Mouse (Mus musculus) intestine, embryonic 15.5 days (tissue): ENCODE results near the gene C1ra. TPM values are rescaled to one million over a fixed set of nuclear protein-coding genes. Genes with fewer than 3 reads are reported as not detected.
"Not testable (repeated sequence)": the region's sequence is repeated elsewhere in the genome, so short reads cannot be mapped to it uniquely, and the experiment has no call there.

ENCODE experiments used
- ATAC-seq: fragments of 200-750 bp; cut with Nextera tagmentation; 2 replicates; pipeline ENCODE4 v1.8.0; 2017; ENCODE audit warnings: moderate TSS enrichment, moderate library complexity
- H3K27ac ChIP-seq: fragments of 300-500 bp; sonication (generic); 2 replicates; pipeline ENCODE4 v1.5.1; 2015; ENCODE audit warnings: mild to moderate bottlenecking, inconsistent platforms
- H3K27me3 ChIP-seq: fragments of 300-500 bp; sonication (generic); replicated peaks from 2 replicates; pipeline ENCODE4 v1.6.1; 2015; ENCODE audit warnings: inconsistent platforms
- H3K36me3 ChIP-seq: fragments of 300-500 bp; sonication (generic); 2 replicates; pipeline ENCODE4 v1.6.1; 2015; ENCODE audit warnings: inconsistent platforms
- H3K4me1 ChIP-seq: fragments of 300-500 bp; sonication (generic); replicated peaks from 2 replicates; pipeline ENCODE4 v1.6.1; 2015; ENCODE audit warnings: inconsistent platforms
- H3K4me2 ChIP-seq: fragments of 300-500 bp; sonication (generic); replicated peaks from 2 replicates; pipeline ENCODE4 v1.6.1; 2015; ENCODE audit warnings: mild to moderate bottlenecking, inconsistent platforms
- H3K4me3 ChIP-seq: fragments of 300-500 bp; sonication (generic); replicated peaks from 2 replicates; pipeline ENCODE4 v1.5.1; 2015; ENCODE audit warnings: inconsistent platforms
- H3K9ac ChIP-seq: fragments of 300-500 bp; sonication (generic); 2 replicates; pipeline ENCODE4 v1.6.1; 2015; ENCODE audit warnings: inconsistent platforms
- H3K9me3 ChIP-seq: fragments of 300-500 bp; sonication (generic); 2 replicates; pipeline ENCODE4 v1.6.1; 2016; ENCODE audit warnings: inconsistent platforms
- WGBS: fragments of 180-500 bp; shearing (Covaris S2); methylation state at CpG from one replicate; pipeline ENCODE4 v1.1.7; 2015; 5-methylcytosine and 5-hydroxymethylcytosine counted together
- polyA plus RNA-seq: library from polyadenylated mRNA; unstranded; fragments of >200 nt; fragmentation: Nextera tagmentation; extraction: Ambion mirVana; gene quantifications from 2 replicates; pipeline ENCODE4 v1.2.1, GENCODE M21; 2015

C1ra gene
- polyA plus RNA-seq, 1 experiment from 2014 or later, result 4.0 TPM

GRCm38 (mm10) chr6:124491427-124491826, 20.8 kb upstream of the C1ra start:
- Histone ChIP-seq H3K9ac (no peak overlapping the region), H3K4me1 (peaks cover 6% of the 10 kb centered on the region; the same call in 1 of the 2 replicates), H3K36me3 (no peaks in the 10 kb centered on the region), H3K9me3 (no peaks in the 10 kb centered on the region), H3K4me3 (no peak overlapping the region), H3K27me3 (no peaks in the 10 kb centered on the region), H3K4me2 (no peak overlapping the region), H3K27ac (no peak overlapping the region)
- ATAC-seq, result no peak
- WGBS, result 74% methylated on average over 6 of the region's 6 CpGs

GRCm38 (mm10) chr6:124492842-124493561, 19.2 kb upstream of the C1ra start, which contains the start of gene C1rl:
TSS of gene C1rl (plus strand) at chr6:124493113.
- WGBS, result 37% methylated on average over 4 of the region's 4 CpGs
- Histone ChIP-seq H3K4me1 (peaks cover 6% of the 10 kb centered on the region; the same call in 1 of the 2 replicates), H3K4me2 (0 out of 2 replicates have a peak within 1 kb of the TSS, but pooled peaks have one; percentile 6), H3K36me3 (no peaks in the 10 kb centered on the region), H3K9me3 (no peaks in the 10 kb centered on the region), H3K4me3 (no peak within 1 kb of the TSS), H3K9ac (no peak within 1 kb of the TSS), H3K27me3 (no peaks in the 10 kb centered on the region), H3K27ac (peak within 1 kb of the TSS; percentile 40; the same call in 1 of the 2 replicates)
- peak; percentile 95 for ATAC-seq

GRCm38 (mm10) chr6:124493886-124494285, 18.3 kb upstream of the C1ra start:
- no peaks in the 10 kb centered on the region for H3K36me3 ChIP-seq
- no peak overlapping the region for H3K9ac ChIP-seq
- H3K4me1 ChIP-seq, result peaks cover 6% of the 10 kb centered on the region; the same call in 1 of the 2 replicates
- ATAC-seq, result 0 out of 2 replicates have a peak, but pooled peaks have one; percentile 4
- H3K27ac ChIP-seq, result no peak overlapping the region
- WGBS, result 71% methylated on average over 5 of the region's 5 CpGs
- no peak overlapping the region for H3K4me3 ChIP-seq
- no peaks in the 10 kb centered on the region for H3K27me3 ChIP-seq
- no peaks in the 10 kb centered on the region for H3K9me3 ChIP-seq
- H3K4me2 ChIP-seq, result no peak overlapping the region

DNA sequence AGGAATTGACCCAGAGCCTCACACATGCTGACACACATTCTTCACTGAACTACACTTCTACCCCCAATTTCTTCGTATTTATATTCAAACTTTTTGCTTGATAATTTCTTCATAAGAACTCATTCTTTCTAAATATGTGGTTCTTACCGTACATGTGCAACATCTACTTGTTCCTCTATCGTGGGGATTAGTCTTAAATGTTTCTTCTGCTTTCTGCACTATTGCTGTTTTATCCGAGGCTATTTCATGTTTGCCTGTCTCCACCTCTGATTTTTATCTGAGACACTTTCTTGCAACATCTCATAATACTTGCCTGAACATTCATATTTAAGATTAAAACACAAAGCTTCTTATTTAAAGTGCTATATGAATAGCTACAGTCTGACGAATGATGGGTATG, 16.2 kb upstream of the C1ra start:
- Histone ChIP-seq H3K4me2 (no peak overlapping the region), H3K4me3 (no peak overlapping the region), H3K4me1 (peaks cover 6% of the 10 kb centered on the region; the same call in 1 of the 2 replicates), H3K27me3 (no peaks in the 10 kb centered on the region), H3K27ac (no peak overlapping the region), H3K9ac (no peak overlapping the region), H3K36me3 (no peaks in the 10 kb centered on the region), H3K9me3 (no peaks in the 10 kb centered on the region)
- 95% methylated on average over 5 of the region's 5 CpGs for WGBS
- ATAC-seq, result no peak

DNA sequence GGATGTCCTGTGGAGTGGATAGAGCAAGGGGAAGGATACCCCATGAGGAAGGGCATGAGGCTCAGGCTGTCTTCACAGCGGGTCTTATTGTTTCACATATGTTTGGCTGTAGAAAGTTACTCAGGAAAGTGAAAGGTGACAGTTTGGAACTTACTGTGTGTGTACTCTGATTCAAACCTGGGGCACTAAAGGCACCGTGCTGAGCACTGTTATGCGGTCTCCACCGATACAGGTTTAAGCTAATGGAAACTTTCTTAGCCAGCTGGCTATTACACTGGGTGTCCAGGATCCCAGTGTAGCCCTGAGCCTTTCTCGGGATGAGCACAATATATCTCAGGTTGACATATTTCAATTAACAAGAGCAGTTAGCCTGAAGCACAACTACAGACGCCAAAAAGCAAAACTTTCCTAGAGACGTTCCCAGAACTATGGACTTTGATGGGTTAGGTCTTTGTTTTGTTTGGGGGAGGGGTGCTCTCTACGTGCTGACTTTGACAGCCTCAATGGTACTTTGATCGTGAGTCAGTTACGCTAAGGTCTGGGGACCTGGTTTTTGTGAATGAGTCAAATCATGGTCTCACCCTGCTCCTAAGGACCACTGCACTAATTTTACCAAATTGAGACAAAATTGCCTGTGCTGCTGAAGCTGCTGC, 12.2 kb upstream of the C1ra start:
- 43% methylated on average over 10 of the region's 10 CpGs for WGBS
- ATAC-seq, result peak; percentile 56
- no peaks in the 10 kb centered on the region for H3K36me3 ChIP-seq

GRCm38 (mm10) chr6:124501473-124501872, 10.7 kb upstream of the C1ra start:
- H3K9me3 ChIP-seq, result no peaks in the 10 kb centered on the region
- no peaks in the 10 kb centered on the region for H3K27me3 ChIP-seq
- no peaks in the 10 kb centered on the region for H3K36me3 ChIP-seq
- no peak overlapping the region for H3K4me3 ChIP-seq
- WGBS, result 66% methylated on average over 4 of the region's 4 CpGs
- H3K27ac ChIP-seq, result no peak overlapping the region
- H3K4me1 ChIP-seq, result 0 out of 2 replicates have a peak, but pooled peaks cover 4% of the 10 kb centered on the region
- no peak for ATAC-seq
- H3K9ac ChIP-seq, result no peak overlapping the region
- H3K4me2 ChIP-seq, result no peak overlapping the region

More for the DNA sequence above, 12.2 kb upstream of the C1ra start:
- Histone ChIP-seq H3K9ac (no peak overlapping the region), H3K27me3 (no peaks in the 10 kb centered on the region), H3K4me2 (no peak overlapping the region), H3K4me1 (0 out of 2 replicates have a peak, but pooled peaks cover 1% of the 10 kb centered on the region), H3K4me3 (no peak overlapping the region), H3K27ac (no peak overlapping the region), H3K9me3 (no peaks in the 10 kb centered on the region)

DNA sequence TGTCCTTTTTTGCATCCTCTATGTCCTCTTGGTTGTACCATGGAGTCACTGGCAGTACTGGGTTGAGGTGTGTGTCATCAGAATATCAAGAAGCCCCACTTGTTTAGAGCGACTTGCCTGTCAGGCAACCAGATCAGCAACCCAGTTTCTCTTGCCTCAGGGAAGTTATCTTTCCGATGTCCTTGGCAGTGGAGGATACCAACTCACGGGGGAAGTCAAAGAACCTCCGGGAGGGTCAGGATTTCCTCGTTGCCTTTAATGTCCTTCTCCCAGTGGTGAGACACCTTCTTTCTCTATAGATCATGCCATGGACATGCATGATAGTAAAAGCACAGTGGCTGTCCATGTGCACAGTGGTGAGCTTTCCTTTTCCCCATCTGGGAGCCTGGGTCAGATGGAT, 10.2 kb upstream of the C1ra start:
- no peak for ATAC-seq
- Histone ChIP-seq H3K9me3 (no peaks in the 10 kb centered on the region), H3K4me2 (no peak overlapping the region), H3K36me3 (no peaks in the 10 kb centered on the region), H3K4me1 (0 out of 2 replicates have a peak, but pooled peaks cover 4% of the 10 kb centered on the region), H3K27me3 (no peaks in the 10 kb centered on the region), H3K9ac (no peak overlapping the region), H3K4me3 (no peak overlapping the region), H3K27ac (no peak overlapping the region)
- 83% methylated on average over 5 of the region's 5 CpGs for WGBS

DNA sequence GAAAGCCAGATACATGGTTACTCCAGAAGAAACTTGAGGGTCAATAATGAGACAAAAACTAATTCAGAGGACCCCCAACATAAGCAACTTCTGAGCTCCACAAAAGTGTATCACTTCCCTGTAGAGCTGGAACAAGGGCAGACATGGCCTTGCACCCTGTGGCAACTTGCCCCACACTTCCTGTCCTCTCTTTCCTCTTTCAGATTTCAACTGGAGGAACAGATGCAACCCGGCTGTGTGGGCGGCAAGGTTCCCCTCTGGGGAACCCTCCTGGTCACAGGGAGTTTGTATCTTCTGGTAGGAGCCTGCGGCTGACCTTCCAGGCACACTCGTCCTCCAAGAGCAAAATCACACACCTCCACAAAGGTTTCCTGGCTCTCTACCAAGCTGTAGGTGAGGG, 7.2 kb upstream of the C1ra start:
- H3K9me3 ChIP-seq, result no peaks in the 10 kb centered on the region
- no peak overlapping the region for H3K4me2 ChIP-seq
- H3K4me1 ChIP-seq, result 0 out of 2 replicates have a peak, but pooled peaks cover 4% of the 10 kb centered on the region
- no peak overlapping the region for H3K9ac ChIP-seq
- no peaks in the 10 kb centered on the region for H3K36me3 ChIP-seq
- H3K27me3 ChIP-seq, result no peaks in the 10 kb centered on the region
- no peak overlapping the region for H3K4me3 ChIP-seq
- H3K27ac ChIP-seq, result no peak overlapping the region
- ATAC-seq, result no peak
- WGBS, result 71% methylated on average over 4 of the region's 4 CpGs

- ATAC-seq, result no peak
- H3K9ac ChIP-seq, result no peak overlapping the region
- WGBS, result 83% methylated on average over 6 of the region's 6 CpGs
- H3K9me3 ChIP-seq, result no peaks in the 10 kb centered on the region
- H3K4me3 ChIP-seq, result no peak overlapping the region
- H3K4me2 ChIP-seq, result no peak overlapping the region
- 0 out of 2 replicates have a peak, but pooled peaks cover 4% of the 10 kb centered on the region for H3K4me1 ChIP-seq
- no peak overlapping the region for H3K27ac ChIP-seq
- H3K27me3 ChIP-seq, result no peaks in the 10 kb centered on the region
- no peaks in the 10 kb centered on the region for H3K36me3 ChIP-seq
Measured at GRCm38 (mm10) chr6:124506991-124507390, 5.2 kb upstream of the C1ra start.

GRCm38 (mm10) chr6:124508292-124508691, 3.9 kb upstream of the C1ra start:
- 76% methylated on average over 10 of the region's 10 CpGs for WGBS
- no peak for ATAC-seq
- Histone ChIP-seq H3K27ac (no peak overlapping the region), H3K4me3 (no peak overlapping the region), H3K36me3 (no peaks in the 10 kb centered on the region), H3K4me1 (peaks cover 6% of the 10 kb centered on the region; the same call in 1 of the 2 replicates), H3K4me2 (no peak overlapping the region), H3K9me3 (no peaks in the 10 kb centered on the region), H3K9ac (no peak overlapping the region), H3K27me3 (no peaks in the 10 kb centered on the region)

DNA sequence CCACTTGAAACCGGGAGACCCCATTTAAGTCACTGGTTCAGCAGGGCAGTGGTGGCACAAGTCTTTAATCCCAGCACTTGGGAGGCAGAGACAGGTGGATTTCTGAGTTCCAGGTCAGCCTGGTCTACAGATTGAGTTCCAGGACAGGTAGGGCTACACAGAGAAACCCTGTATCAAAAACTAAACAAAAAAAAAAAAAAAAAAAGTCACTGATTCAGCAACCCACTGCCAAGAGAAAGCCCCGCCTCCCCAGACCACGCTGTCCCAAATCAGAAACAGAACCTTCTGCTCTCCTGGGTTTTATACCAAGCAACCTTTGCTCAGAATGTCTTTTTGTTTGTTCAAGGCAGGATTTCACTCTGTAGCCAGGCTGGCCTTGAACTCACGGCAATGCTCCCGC, 3.0 kb upstream of the C1ra start:
- H3K4me1 ChIP-seq, H3K9me3 ChIP-seq, H3K9ac ChIP-seq, H3K36me3 ChIP-seq, H3K4me3 ChIP-seq, H3K27ac ChIP-seq, H3K27me3 ChIP-seq, H3K4me2 ChIP-seq, ATAC-seq: not testable (repeated sequence)
- WGBS, result 80% methylated on average over 5 of the region's 5 CpGs

DNA sequence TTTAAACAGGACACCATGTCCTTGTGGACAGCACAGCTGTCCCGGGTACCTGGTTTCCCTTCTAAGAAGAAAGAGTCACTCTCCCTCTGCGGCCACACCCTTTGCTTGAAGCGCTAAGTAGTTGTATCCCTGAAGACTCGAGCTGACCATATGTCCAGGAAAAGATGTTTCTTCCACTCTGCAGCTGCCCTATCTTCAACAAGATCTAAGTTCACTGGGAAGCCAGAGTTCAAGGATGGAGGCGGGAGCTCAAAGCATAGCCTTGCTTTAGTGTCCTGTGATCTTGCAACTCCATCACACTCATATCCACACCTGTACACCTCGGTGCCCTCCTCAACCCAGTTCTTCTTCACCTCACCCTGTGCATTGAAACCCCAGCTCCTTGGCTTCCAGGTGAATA, 269 bp upstream of the C1ra start:
- H3K9me3 ChIP-seq, result no peaks in the 10 kb centered on the region

More for the DNA sequence above, 269 bp upstream of the C1ra start:
- no peaks in the 10 kb centered on the region for H3K27me3 ChIP-seq
- no peak overlapping the region for H3K9ac ChIP-seq
- no peak overlapping the region for H3K4me2 ChIP-seq
- H3K36me3 ChIP-seq, result no peaks in the 10 kb centered on the region
- WGBS, result 63% methylated on average over 6 of the region's 6 CpGs
- peaks cover 2% of the 10 kb centered on the region; the same call in 1 of the 2 replicates for H3K4me1 ChIP-seq
- no peak overlapping the region for H3K4me3 ChIP-seq
- ATAC-seq, result peak; percentile 37; the same call in 1 of the 2 replicates
- no peak overlapping the region for H3K27ac ChIP-seq
